Mouse (Mus musculus): Measurements from ENCODE around the gene Sugct. TPM values are rescaled to one million over a fixed set of nuclear protein-coding genes. Genes with fewer than 3 reads are reported as not detected.

Sugct gene
- polyA plus RNA-seq (2015; fragmentation: Nextera tagmentation; extraction: Ambion mirVana) = 4.5 and 5.3 TPM in 2 replicates

DNA sequence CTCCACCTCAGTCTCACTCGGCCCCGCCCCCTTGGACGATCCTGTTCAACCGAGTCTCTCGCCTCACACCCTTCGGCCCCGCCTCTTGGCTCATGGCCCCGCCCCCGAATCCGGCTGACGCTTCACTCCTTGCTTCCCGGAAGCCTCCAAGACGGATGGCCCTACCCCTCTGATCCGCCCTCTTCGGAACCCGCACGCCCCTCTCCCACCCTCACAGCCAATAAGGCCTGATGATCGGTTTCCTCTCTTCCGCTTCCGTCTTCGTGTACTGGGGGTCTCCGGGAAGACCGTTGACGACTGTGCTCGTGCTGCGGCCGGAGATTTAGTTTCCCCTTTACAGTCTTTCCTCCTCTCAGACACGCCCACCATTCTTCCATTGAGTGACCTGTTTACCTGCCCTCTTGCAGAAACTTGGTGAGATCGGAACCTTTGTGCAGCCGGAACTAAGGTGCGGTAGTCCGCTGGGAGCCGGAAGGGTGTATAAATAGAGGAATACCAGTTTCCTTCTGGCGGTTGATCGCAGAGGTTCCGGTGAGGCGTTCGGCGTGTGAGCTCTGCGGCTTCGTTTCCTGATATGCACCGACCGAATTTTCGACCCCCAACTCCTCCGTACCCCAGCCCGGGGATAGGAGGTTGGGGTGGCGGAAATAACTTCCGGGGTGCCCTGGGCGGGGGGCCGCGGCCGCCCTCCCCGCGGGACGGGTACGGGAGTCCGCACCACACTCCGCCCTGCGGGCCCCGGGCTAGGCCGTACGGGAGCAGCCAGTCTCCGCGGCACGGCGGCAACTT is at the start of gene Sugct, which contains the start of gene Mplkip:
TSS of gene Sugct (minus strand) at position 643 of the 789 bp plus-strand sequence.
TSS of gene Mplkip (plus strand) at position 282 of the 789 bp plus-strand sequence.
- no peaks in the 10 kb centered on the region for H3K9me3 ChIP-seq
- WGBS = under 1% methylated on average over 66 of the region's 66 CpGs

GRCm38 (mm10) chr13:17728798-17729197 is 33.4 kb upstream of the Sugct start:
- H3K4me2 ChIP-seq = no peak overlapping the region
- H3K36me3 ChIP-seq = peaks cover 9% of the 10 kb centered on the region
- H3K27me3 ChIP-seq = no peaks in the 10 kb centered on the region
- H3K27ac ChIP-seq = no peak overlapping the region
- H3K4me1 ChIP-seq = no peaks in the 10 kb centered on the region
- no peak overlapping the region for H3K9ac ChIP-seq
- no peaks in the 10 kb centered on the region for H3K9me3 ChIP-seq
- H3K4me3 ChIP-seq = no peak overlapping the region
- 92% methylated on average over 3 of the region's 3 CpGs for WGBS
- no peak for ATAC-seq (ENCODE audit: insufficient number of reproducible peaks, low FRiP score, low TSS enrichment, low read depth)

More for the DNA sequence above, at the start of gene Sugct, which contains the start of gene Mplkip:
- peak within 1 kb of the TSS; percentile 56 for H3K4me2 ChIP-seq
- H3K36me3 ChIP-seq = no peaks in the 10 kb centered on the region
- H3K4me3 ChIP-seq = peak within 1 kb of the TSS; percentile 73
- H3K27me3 ChIP-seq = no peaks in the 10 kb centered on the region
- H3K27ac ChIP-seq = peak within 1 kb of the TSS; percentile 92
- H3K9ac ChIP-seq = peak within 1 kb of the TSS; percentile 79
- peaks cover 3% of the 10 kb centered on the region; the same call in 1 of the 2 replicates for H3K4me1 ChIP-seq
- peak; percentile 99 for ATAC-seq (ENCODE audit: insufficient number of reproducible peaks, low FRiP score, low TSS enrichment, low read depth)

- Histone ChIP-seq H3K4me3 (no peak overlapping the region), H3K9ac (no peak overlapping the region), H3K27ac (no peak overlapping the region), H3K36me3 (peaks cover 9% of the 10 kb centered on the region), H3K27me3 (no peaks in the 10 kb centered on the region), H3K4me1 (no peaks in the 10 kb centered on the region), H3K4me2 (no peak overlapping the region), H3K9me3 (no peaks in the 10 kb centered on the region)
- no peak for ATAC-seq (ENCODE audit: insufficient number of reproducible peaks, low FRiP score, low TSS enrichment, low read depth)
- 94% methylated on average over 4 of the region's 4 CpGs for WGBS
Observed at GRCm38 (mm10) chr13:17727922-17728321, 32.6 kb upstream of the Sugct start.

GRCm38 (mm10) chr13:17717357-17717756 is 22.0 kb upstream of the Sugct start:
- no peaks in the 10 kb centered on the region for H3K9me3 ChIP-seq
- H3K9ac ChIP-seq = no peak overlapping the region
- no peak overlapping the region for H3K27ac ChIP-seq
- no peak for ATAC-seq (ENCODE audit: insufficient number of reproducible peaks, low FRiP score, low TSS enrichment, low read depth)
- H3K4me1 ChIP-seq = no peaks in the 10 kb centered on the region
- no peak overlapping the region for H3K4me2 ChIP-seq
- H3K36me3 ChIP-seq = peaks cover 29% of the 10 kb centered on the region
- WGBS = 79% methylated on average over 1 of the region's 1 CpGs
- no peak overlapping the region for H3K4me3 ChIP-seq
- no peaks in the 10 kb centered on the region for H3K27me3 ChIP-seq

GRCm38 (mm10) chr13:17708784-17709311 is 13.5 kb upstream of the Sugct start:
- Histone ChIP-seq H3K36me3 (no peaks in the 10 kb centered on the region), H3K4me3 (no peak overlapping the region), H3K9me3 (no peaks in the 10 kb centered on the region), H3K27me3 (no peaks in the 10 kb centered on the region), H3K4me2 (no peak overlapping the region), H3K4me1 (no peaks in the 10 kb centered on the region), H3K9ac (no peak overlapping the region), H3K27ac (no peak overlapping the region)
- no peak for ATAC-seq (ENCODE audit: insufficient number of reproducible peaks, low FRiP score, low TSS enrichment, low read depth)
- WGBS = 83% methylated on average over 5 of the region's 5 CpGs

GRCm38 (mm10) chr13:17705188-17705826 is 10.0 kb upstream of the Sugct start:
- no peak overlapping the region for H3K9ac ChIP-seq
- no peak for ATAC-seq (ENCODE audit: insufficient number of reproducible peaks, low FRiP score, low TSS enrichment, low read depth)
- no peaks in the 10 kb centered on the region for H3K9me3 ChIP-seq
- 74% methylated on average over 6 of the region's 6 CpGs for WGBS
- H3K4me3 ChIP-seq = no peak overlapping the region
- no peaks in the 10 kb centered on the region for H3K4me1 ChIP-seq
- no peak overlapping the region for H3K4me2 ChIP-seq
- no peak overlapping the region for H3K27ac ChIP-seq
- H3K36me3 ChIP-seq = no peaks in the 10 kb centered on the region
- H3K27me3 ChIP-seq = no peaks in the 10 kb centered on the region

DNA sequence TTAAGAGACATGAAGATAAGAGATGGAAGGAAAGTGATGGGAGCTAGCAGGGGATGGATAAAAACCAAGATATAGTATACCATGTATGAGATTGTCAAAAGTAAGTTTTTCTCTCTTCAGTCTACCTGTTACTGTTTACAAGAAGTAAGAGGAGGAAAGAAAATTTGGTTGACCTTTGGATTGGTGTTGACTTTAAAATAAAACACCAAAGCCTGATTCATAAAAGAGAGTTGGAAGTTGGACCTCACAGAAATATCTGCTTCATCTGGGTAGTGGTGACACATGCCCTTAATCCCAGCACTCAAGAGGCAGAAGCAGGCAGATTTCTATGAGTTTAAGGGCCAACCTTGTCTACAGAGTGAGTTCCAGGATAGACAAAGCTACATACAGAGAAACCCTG is 7.0 kb upstream of the Sugct start:
- Histone ChIP-seq H3K4me2 (no peak overlapping the region), H3K27me3 (no peaks in the 10 kb centered on the region), H3K36me3 (no peaks in the 10 kb centered on the region), H3K9ac (no peak overlapping the region), H3K9me3 (no peaks in the 10 kb centered on the region), H3K4me1 (no peaks in the 10 kb centered on the region), H3K27ac (no peak overlapping the region), H3K4me3 (no peak overlapping the region)
- ATAC-seq (ENCODE audit: insufficient number of reproducible peaks, low FRiP score, low TSS enrichment, low read depth) = no peak

- no peak overlapping the region for H3K9ac ChIP-seq
- H3K4me3 ChIP-seq = no peak overlapping the region
- no peaks in the 10 kb centered on the region for H3K9me3 ChIP-seq
- ATAC-seq (ENCODE audit: insufficient number of reproducible peaks, low FRiP score, low TSS enrichment, low read depth) = no peak
- H3K27me3 ChIP-seq = no peaks in the 10 kb centered on the region
- no peak overlapping the region for H3K27ac ChIP-seq
- no peaks in the 10 kb centered on the region for H3K4me1 ChIP-seq
- no peaks in the 10 kb centered on the region for H3K36me3 ChIP-seq
- H3K4me2 ChIP-seq = no peak overlapping the region
Observed at GRCm38 (mm10) chr13:17701322-17701721, 6.0 kb upstream of the Sugct start.

DNA sequence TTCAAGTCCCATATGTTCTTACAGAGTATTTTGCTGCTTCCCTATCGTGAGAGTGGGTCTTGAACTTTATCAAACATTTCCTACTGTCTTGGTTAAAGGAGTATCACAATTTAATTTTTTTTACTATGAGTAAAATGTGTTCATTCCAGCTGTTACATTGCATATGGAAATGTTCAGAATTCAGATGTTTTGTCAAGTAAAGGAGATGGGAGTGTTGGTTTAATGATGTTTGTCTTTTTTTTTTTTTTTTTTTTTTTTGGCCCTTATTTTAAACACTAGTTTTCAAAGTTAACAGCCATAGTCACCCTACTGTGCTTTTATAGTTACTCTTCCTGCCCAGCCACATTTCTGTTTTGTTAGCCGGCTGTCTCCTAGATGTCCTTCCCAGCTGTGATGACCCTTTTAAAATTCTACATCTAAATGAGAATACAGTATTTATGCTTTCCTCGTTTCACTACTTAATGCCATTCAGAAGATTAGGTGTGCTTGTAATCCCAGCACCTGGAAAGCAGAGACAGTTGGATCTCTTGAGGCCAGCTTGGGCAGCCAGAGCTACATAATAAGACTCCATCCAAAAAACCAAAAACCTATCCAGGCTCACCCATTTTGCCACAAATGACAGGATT is 4.8 kb upstream of the Sugct start:
- H3K27ac ChIP-seq = no peak overlapping the region
- H3K4me2 ChIP-seq = no peak overlapping the region
- H3K36me3 ChIP-seq = no peaks in the 10 kb centered on the region
- ATAC-seq (ENCODE audit: insufficient number of reproducible peaks, low FRiP score, low TSS enrichment, low read depth) = no peak
- WGBS = 71% methylated on average over 3 of the region's 3 CpGs
- H3K4me1 ChIP-seq = no peaks in the 10 kb centered on the region
- no peak overlapping the region for H3K4me3 ChIP-seq
- H3K9ac ChIP-seq = no peak overlapping the region
- H3K9me3 ChIP-seq = no peaks in the 10 kb centered on the region
- no peaks in the 10 kb centered on the region for H3K27me3 ChIP-seq

DNA sequence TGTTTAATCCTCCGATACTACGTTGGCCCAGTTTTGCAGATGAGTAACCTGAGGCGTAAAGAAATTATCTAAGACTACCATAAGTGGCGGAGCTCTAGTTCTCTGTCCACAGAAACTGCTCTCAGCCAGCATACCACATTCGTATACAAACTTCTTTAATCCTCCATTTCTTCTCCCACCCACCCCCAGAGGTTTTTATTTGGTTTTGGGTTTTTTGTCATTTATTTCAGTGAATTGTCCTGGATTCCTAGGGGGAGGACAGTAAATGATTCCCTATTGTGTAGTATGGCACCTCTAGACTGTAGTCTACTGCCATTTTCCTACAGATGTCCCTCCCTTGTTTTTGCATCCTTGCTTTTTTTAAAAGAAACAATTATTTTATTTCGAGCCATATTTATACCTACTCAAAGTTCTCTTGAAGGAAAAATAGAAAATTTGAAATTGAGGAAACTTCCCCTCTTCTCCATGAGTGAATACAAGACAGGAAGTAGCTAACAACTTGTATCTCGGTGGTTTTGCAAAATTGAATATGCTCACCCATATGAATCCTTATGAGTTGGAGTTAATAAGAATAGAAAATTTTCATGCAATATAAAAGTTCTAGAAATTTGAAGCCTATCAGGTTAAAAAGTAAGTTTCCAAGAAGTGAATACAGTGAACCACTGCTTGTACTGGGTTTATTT is 686 bp upstream of the Sugct start:
- Histone ChIP-seq H3K27ac (peak overlapping the region; percentile 92), H3K4me3 (peak overlapping the region; percentile 73), H3K4me2 (peak overlapping the region; percentile 56), H3K4me1 (peaks cover 3% of the 10 kb centered on the region; the same call in 1 of the 2 replicates), H3K36me3 (no peaks in the 10 kb centered on the region), H3K9me3 (no peaks in the 10 kb centered on the region), H3K27me3 (no peaks in the 10 kb centered on the region), H3K9ac (peak overlapping the region; percentile 79)
- WGBS = 14% methylated on average over 7 of the region's 7 CpGs
- no peak for ATAC-seq (ENCODE audit: insufficient number of reproducible peaks, low FRiP score, low TSS enrichment, low read depth)

DNA sequence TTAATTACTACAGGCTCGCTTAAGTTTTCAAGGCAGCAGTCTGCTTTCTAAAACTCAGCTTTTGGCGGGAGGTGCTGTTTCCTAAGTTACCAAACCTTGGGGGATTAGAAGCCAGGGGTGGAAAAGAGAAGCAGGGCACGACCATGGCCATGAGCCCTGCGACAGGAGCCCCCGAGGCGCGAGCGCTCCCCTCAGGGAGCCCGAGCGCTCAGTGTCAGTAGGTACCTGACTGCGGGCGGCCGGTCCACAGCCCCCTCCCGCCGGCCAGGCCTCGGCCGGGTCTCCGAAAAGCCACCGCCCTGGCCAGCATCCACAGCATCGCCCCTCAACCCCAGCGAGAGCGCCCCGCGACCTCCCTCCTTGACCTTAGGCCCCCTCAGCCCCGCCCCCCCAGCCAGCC is 939 bp downstream of the Sugct start:
- peaks cover 3% of the 10 kb centered on the region; the same call in 1 of the 2 replicates for H3K4me1 ChIP-seq
- WGBS = under 1% methylated on average over 17 of the region's 25 CpGs

More for the DNA sequence above, 939 bp downstream of the Sugct start:
- Histone ChIP-seq H3K36me3 (no peaks in the 10 kb centered on the region), H3K27ac (peak overlapping the region; percentile 84), H3K9ac (peak overlapping the region; percentile 52), H3K9me3 (no peaks in the 10 kb centered on the region), H3K4me2 (peak overlapping the region; percentile 54), H3K4me3 (peak overlapping the region; percentile 73), H3K27me3 (no peaks in the 10 kb centered on the region)
- peak; percentile 68 for ATAC-seq (ENCODE audit: insufficient number of reproducible peaks, low FRiP score, low TSS enrichment, low read depth)
